Mouse (Mus musculus): Measurements from ENCODE around the gene Twist2.

DNA sequence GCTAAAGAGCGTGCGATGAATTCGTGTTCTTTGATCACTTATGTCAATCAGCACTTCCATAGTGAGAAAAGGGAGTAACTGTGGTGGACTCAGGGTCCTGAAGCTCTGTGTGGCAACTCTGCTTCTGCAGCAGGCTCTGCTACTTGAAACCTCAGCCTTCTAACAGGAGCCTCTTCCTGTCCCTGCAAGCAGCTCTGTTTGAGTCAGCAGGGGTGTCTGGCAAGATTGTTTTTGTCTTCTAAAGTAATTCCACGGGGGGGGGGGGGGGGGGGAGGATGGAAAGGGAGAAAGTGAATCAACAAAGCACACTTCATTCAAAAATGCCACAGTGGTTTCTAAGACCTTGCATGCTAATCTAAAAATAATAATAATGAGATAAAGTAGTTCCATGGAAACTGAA is 24.0 kb downstream of the Twist2 start:
- no peak for TF ChIP-seq POLR2A (IDR thresholded peaks at IDR 0.05; ENCODE audit: borderline replicate concordance, insufficient read depth, low read length)
- no peak for TF ChIP-seq CTCF (IDR thresholded peaks at IDR 0.05; ENCODE audit: borderline replicate concordance, insufficient read depth, low read depth, low read length)
